ENCODE assay signal across 9 mouse cellular contexts in genomic region chr17:47428831-47429304, GRCm38 (mm10). TPM values are rescaled to one million over a fixed set of nuclear protein-coding genes. Genes with fewer than 3 reads are reported as not detected.
DNase-seq lines count a peak whose midpoint lies in the region; ATAC-seq and TF ChIP-seq lines count a peak whose summit lies in the region.
"Had no signal": no experiment of that assay in that cellular context is flagged by ENCODE, and none has a peak within 500 bp of the region (broad histone marks: within the 10 kb centered on the region; RNA-seq: fewer than 3 reads in every experiment).

No protein-coding gene starts in this region.

- no peak overlapping the region for H3K27ac ChIP-seq in testis, adult 2 months (ENCODE audit: control insufficient read depth, insufficient read depth, low read depth, low read length)
- H3K27ac ChIP-seq in heart, embryonic 11.5 days (ENCODE audit: low read depth, low read length), result no peak overlapping the region
- no peak overlapping the region for H3K27ac ChIP-seq in kidney, embryonic 16.5 days (ENCODE audit: low read length)

- no peaks in the 10 kb centered on the region for H3K36me3 ChIP-seq in testis, adult 2 months (ENCODE audit: control insufficient read depth, insufficient read depth, low read length)
- H3K36me3 ChIP-seq in heart, embryonic 11.5 days (ENCODE audit: control insufficient read depth, insufficient read depth, low read length), result no peaks in the 10 kb centered on the region
- H3K36me3 ChIP-seq in kidney, embryonic 16.5 days (ENCODE audit: insufficient read depth, low read length), result no peaks in the 10 kb centered on the region

- 0 out of 2 replicates have a peak overlapping the region, but pooled peaks have one; percentile 1 for H3K9ac ChIP-seq in heart, embryonic 11.5 days (ENCODE audit: low read depth, low read length)
- no peak overlapping the region for H3K9ac ChIP-seq in kidney, embryonic 16.5 days (replicated peaks; ENCODE audit: low read length)

- H3K4me1 ChIP-seq in testis, adult 2 months (ENCODE audit: control insufficient read depth, insufficient read depth, low read length), result no peaks in the 10 kb centered on the region
- peaks cover 15% of the 10 kb centered on the region for H3K4me1 ChIP-seq in heart, embryonic 11.5 days (ENCODE audit: control insufficient read depth, insufficient read depth, low read length)
- H3K4me1 ChIP-seq in kidney, embryonic 16.5 days (ENCODE audit: insufficient read depth, low read length), result peaks cover 11% of the 10 kb centered on the region

- no peak for TF ChIP-seq POLR2A in testis, adult 2 months (IDR thresholded peaks at IDR 0.05; ENCODE audit: control insufficient read depth, low read depth, low read length)

- H3K4me2 ChIP-seq in heart, embryonic 11.5 days, result peak overlapping the region; percentile 33
- H3K4me2 ChIP-seq in kidney, embryonic 16.5 days (replicated peaks; ENCODE audit: low read depth, low read length), result peak overlapping the region; percentile 13; the same call in 1 of the 2 replicates

- H3K4me3 ChIP-seq in testis, adult 2 months (ENCODE audit: control insufficient read depth, low read depth, low read length), result no peak overlapping the region
- no peak overlapping the region for H3K4me3 ChIP-seq in heart, embryonic 11.5 days (ENCODE audit: low read depth, low read length)
- H3K4me3 ChIP-seq in kidney, embryonic 16.5 days (ENCODE audit: low read length), result no peak overlapping the region

- peak; percentile 22; the same call in 1 of the 2 replicates for TF ChIP-seq CTCF in testis, adult 2 months (IDR thresholded peaks at IDR 0.05; ENCODE audit: control insufficient read depth, insufficient read depth, insufficient replicate concordance, low read depth, low read length)

- no peaks in the 10 kb centered on the region for H3K9me3 ChIP-seq in heart, embryonic 11.5 days (replicated peaks; ENCODE audit: control insufficient read depth, low read length)
- H3K9me3 ChIP-seq in kidney, embryonic 16.5 days (ENCODE audit: low read length), result no peaks in the 10 kb centered on the region

- 10% methylated on average over 8 of the region's 8 CpGs for WGBS in heart, embryonic 11.5 days (ENCODE audit: insufficient replicate concordance)
- WGBS in kidney, embryonic 16.5 days, result 4% methylated on average over 8 of the region's 8 CpGs

- 0 out of 2 replicates have a peak, but pooled peaks have one; percentile 27 for ATAC-seq in heart, embryonic 11.5 days (replicated peaks; ENCODE audit: insufficient number of reproducible peaks, low FRiP score, low TSS enrichment)
- peak; percentile 87 for ATAC-seq in kidney, embryonic 16.5 days (ENCODE audit: low FRiP score, low TSS enrichment)
- ATAC-seq: Patski had no signal

- DNase-seq in testis, postnatal 10 days (ENCODE audit: low spot score), result no peak
- DNase-seq in lung, postnatal 4 days, result peak; percentile 75 to 84
- DNase-seq in cerebellum, postnatal 25 days, result no peak
- no peak for DNase-seq in frontal cortex, adult 2 months (ENCODE audit: extremely low spot score in 1 of 2, low spot score in 1 of 2)
- no peak for DNase-seq in right cerebral cortex, adult 18-20 months

- no peaks in the 10 kb centered on the region for H3K27me3 ChIP-seq in testis, adult 2 months (ENCODE audit: control insufficient read depth, insufficient read depth, low read length)
- H3K27me3 ChIP-seq in heart, embryonic 11.5 days (ENCODE audit: control insufficient read depth, insufficient read depth, low read length), result no peaks in the 10 kb centered on the region
- H3K27me3 ChIP-seq in kidney, embryonic 16.5 days (ENCODE audit: insufficient read depth, low read length), result no peaks in the 10 kb centered on the region
- H3K27me3 ChIP-seq: Patski had no signal

RNA-seq across cellular contexts. Expression of gene AI661453, which starts 7.5 kb away (rescaled TPM):
- 0.53 and 0.81 TPM in 2 replicates for polyA plus RNA-seq in testis, adult 2 months (2012; rRNA removed)
- 1.2 and 1.6 TPM in 2 replicates for polyA plus RNA-seq in heart, embryonic 11.5 days (2014; fragmentation: Nextera tagmentation; extraction: Ambion mirVana)
- polyA plus RNA-seq in kidney, embryonic 16.5 days (2015; fragmentation: Nextera tagmentation; extraction: Ambion mirVana), result 1.5 and 2.5 TPM in 2 replicates
- polyA plus RNA-seq in frontal cortex, adult 2 months (2012; rRNA removed), result 0.23 and 0.24 TPM in 2 replicates

RNA-seq across cellular contexts. Expression of gene 1700001C19Rik, which starts 8.3 kb away (rescaled TPM):
- polyA plus RNA-seq in testis, adult 2 months (2012; rRNA removed), result 545 and 576 TPM in 2 replicates
- polyA plus RNA-seq in heart, embryonic 11.5 days (2014; fragmentation: Nextera tagmentation; extraction: Ambion mirVana), result 1.2 and 2.2 TPM in 2 replicates
- polyA plus RNA-seq in kidney, embryonic 16.5 days (2015; fragmentation: Nextera tagmentation; extraction: Ambion mirVana), result 0.28 TPM in 1 of 2 replicates, not detected in the other
- polyA plus RNA-seq in frontal cortex, adult 2 months (2012; rRNA removed), result 0.13 and 0.28 TPM in 2 replicates

RNA-seq across cellular contexts. Expression of gene Guca1a, which starts 28.5 kb away (rescaled TPM):
- 10.1 and 15.0 TPM in 2 replicates for polyA plus RNA-seq in testis, adult 2 months (2012; rRNA removed)
- 3.3 and 4.3 TPM in 2 replicates for polyA plus RNA-seq in heart, embryonic 11.5 days (2014; fragmentation: Nextera tagmentation; extraction: Ambion mirVana)
- 2.2 and 2.7 TPM in 2 replicates for polyA plus RNA-seq in kidney, embryonic 16.5 days (2015; fragmentation: Nextera tagmentation; extraction: Ambion mirVana)
- 0.38 and 0.66 TPM in 2 replicates for polyA plus RNA-seq in frontal cortex, adult 2 months (2012; rRNA removed)

RNA-seq across cellular contexts. Expression of gene Guca1b, which starts 43.7 kb away (rescaled TPM):
- polyA plus RNA-seq in testis, adult 2 months (2012; rRNA removed), result 0.26 and 0.36 TPM in 2 replicates
- polyA plus RNA-seq in heart, embryonic 11.5 days (2014; fragmentation: Nextera tagmentation; extraction: Ambion mirVana), result 1.2 and 2.5 TPM in 2 replicates
- polyA plus RNA-seq in kidney, embryonic 16.5 days (2015; fragmentation: Nextera tagmentation; extraction: Ambion mirVana), result 3.9 and 4.7 TPM in 2 replicates
- 0.52 and 1.4 TPM in 2 replicates for polyA plus RNA-seq in frontal cortex, adult 2 months (2012; rRNA removed)

Comparison
In these comparisons a context has a peak if more than half of its experiments do, and no peak if none do; other contexts are left out.
1. DNase-seq: peak in lung, postnatal 4 days (2 of 2); none in testis, postnatal 10 days (single experiment), cerebellum, postnatal 25 days (0 of 2), frontal cortex, adult 2 months (0 of 2) and right cerebral cortex, adult 18-20 months (single experiment).
2. RNA of gene 1700001C19Rik, which starts 8.3 kb away (polyA plus RNA-seq): 545 to 576 TPM in testis, adult 2 months; 1.2 to 2.2 TPM in heart, embryonic 11.5 days, 0.13 to 0.28 TPM in frontal cortex, adult 2 months and 0.28 TPM in kidney, embryonic 16.5 days; every median in the first group is over 100 times any median in the second.